Mouse (Mus musculus) lung, embryonic 16.5 days (tissue): ENCODE results near the gene Tbc1d8. TPM values are rescaled to one million over a fixed set of nuclear protein-coding genes. Genes with fewer than 3 reads are reported as not detected.
A peak's percentile ranks its signal among the peaks of the same experiment; 100 is the strongest.

Experiments used
- ATAC-seq: fragments of 200-750 bp; cut with Nextera tagmentation; 2 replicates; pipeline ENCODE4 v1.8.0; 2017; ENCODE audit warnings: low read depth, mild to moderate bottlenecking, moderate library complexity
- H3K27ac ChIP-seq: fragments of 300-500 bp; sonication (generic); 2 replicates; pipeline ENCODE4 v1.5.1; 2014; ENCODE audit warnings: mild to moderate bottlenecking, control low read depth, low read length
- H3K27me3 ChIP-seq: fragments of 300-500 bp; sonication (generic); 2 replicates; pipeline ENCODE4 v1.6.1; 2014; ENCODE audit warnings: low read depth, low read length, mixed read lengths; ENCODE audit not compliant: control insufficient read depth, insufficient read depth
- H3K36me3 ChIP-seq: fragments of 300-500 bp; sonication (generic); 2 replicates; pipeline ENCODE4 v1.6.1; 2014; ENCODE audit warnings: low read length; ENCODE audit not compliant: control insufficient read depth, insufficient read depth
- H3K4me1 ChIP-seq: fragments of 300-500 bp; sonication (generic); replicated peaks from 2 replicates; pipeline ENCODE4 v1.6.1; 2014; ENCODE audit warnings: low read length, mixed read lengths; ENCODE audit not compliant: control insufficient read depth, insufficient read depth
- H3K4me2 ChIP-seq: fragments of 300-500 bp; sonication (generic); 2 replicates; pipeline ENCODE4 v1.6.1; 2014; ENCODE audit warnings: low read depth, low read length, control low read depth
- H3K4me3 ChIP-seq: fragments of 300-500 bp; sonication (generic); 2 replicates; pipeline ENCODE4 v1.5.1; 2014; ENCODE audit warnings: mild to moderate bottlenecking, low read length, control low read depth
- H3K9ac ChIP-seq: fragments of 300-500 bp; sonication (generic); 2 replicates; pipeline ENCODE4 v1.6.1; 2014; ENCODE audit warnings: low read length, control low read depth
- H3K9me3 ChIP-seq: fragments of 300-500 bp; sonication (generic); 2 replicates; pipeline ENCODE4 v1.6.1; 2016; ENCODE audit warnings: low read length; ENCODE audit not compliant: control insufficient read depth
- WGBS: fragments of 180-500 bp; shearing (Covaris S2); extraction: QIAGEN DNeasy Blood & Tissue Kit; methylation state at CpG from one replicate; pipeline ENCODE4 v1.1.7; 2014; 5-methylcytosine and 5-hydroxymethylcytosine counted together
- polyA plus RNA-seq: library from polyadenylated mRNA; unstranded; fragments of >200 nt; fragmentation: Nextera tagmentation; extraction: Ambion mirVana; gene quantifications from 2 replicates; pipeline ENCODE4 v1.2.1, GENCODE M21; 2015

Gene Tbc1d8
- polyA plus RNA-seq, 1 experiment from 2014 or later: 13.3 TPM

GRCm38 (mm10) chr1:39418852-39419251, 59.7 kb downstream of the Tbc1d8 start:
- H3K4me3 ChIP-seq: no peak overlapping the region
- peaks cover 7% of the 10 kb centered on the region for H3K4me1 ChIP-seq
- peaks cover 4% of the 10 kb centered on the region; the same call in 1 of the 2 replicates for H3K9me3 ChIP-seq
- no peaks in the 10 kb centered on the region for H3K27me3 ChIP-seq
- no peak overlapping the region for H3K4me2 ChIP-seq
- no peak for ATAC-seq
- 79% methylated on average over 9 of the region's 9 CpGs for WGBS
- no peak overlapping the region for H3K27ac ChIP-seq
- no peaks in the 10 kb centered on the region for H3K36me3 ChIP-seq
- no peak overlapping the region for H3K9ac ChIP-seq

- Histone ChIP-seq H3K4me3 (no peak overlapping the region), H3K4me2 (0 out of 2 replicates have a peak overlapping the region, but pooled peaks have one; percentile 19), H3K4me1 (peaks cover 7% of the 10 kb centered on the region), H3K36me3 (no peaks in the 10 kb centered on the region), H3K27ac (peak overlapping the region; percentile 78), H3K27me3 (no peaks in the 10 kb centered on the region), H3K9ac (peak overlapping the region; percentile 5; the same call in 1 of the 2 replicates), H3K9me3 (peaks cover 4% of the 10 kb centered on the region; the same call in 1 of the 2 replicates)
- 7% methylated on average over 12 of the region's 12 CpGs for WGBS
- peak; percentile 93 for ATAC-seq
These were observed 60.7 kb downstream of the Tbc1d8 start for GRCm38 (mm10) chr1:39417817-39418216.

DNA sequence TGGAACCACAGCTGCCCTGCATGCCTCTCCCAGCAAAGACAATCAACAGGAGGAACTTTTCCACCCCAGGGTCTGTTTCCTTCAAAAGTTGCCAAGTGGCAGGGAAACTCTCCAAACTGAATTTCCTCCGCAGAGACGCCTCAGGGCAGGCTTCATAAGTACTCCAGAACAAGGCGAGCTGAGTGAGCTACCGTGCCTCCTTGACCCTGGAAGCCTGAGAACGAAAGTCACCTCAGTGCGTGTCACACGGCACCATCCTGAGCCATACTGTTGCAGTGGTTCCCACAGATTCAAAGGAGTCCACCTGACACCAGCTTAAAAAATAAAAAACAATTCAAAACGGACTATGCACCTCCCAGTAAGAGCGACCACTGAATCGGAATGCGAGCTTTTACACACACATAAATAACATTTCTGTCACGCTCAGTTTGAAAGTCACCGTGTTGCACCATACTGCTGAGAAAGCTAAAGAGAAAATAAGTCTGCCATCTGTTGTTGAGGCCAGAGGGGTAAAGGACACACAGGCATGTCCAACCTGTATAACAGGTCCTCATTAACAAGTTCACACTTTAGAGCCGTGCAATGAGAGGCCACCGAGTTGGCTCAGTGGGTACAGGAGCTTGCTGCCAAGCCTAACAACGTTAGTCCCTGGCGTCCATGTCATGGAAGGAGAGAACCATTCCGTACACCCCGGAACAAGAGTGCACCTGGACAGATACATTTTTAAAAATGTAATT, 68.3 kb downstream of the Tbc1d8 start:
- H3K27ac ChIP-seq: peak overlapping the region; percentile 2
- WGBS: 64% methylated on average over 19 of the region's 19 CpGs

DNA sequence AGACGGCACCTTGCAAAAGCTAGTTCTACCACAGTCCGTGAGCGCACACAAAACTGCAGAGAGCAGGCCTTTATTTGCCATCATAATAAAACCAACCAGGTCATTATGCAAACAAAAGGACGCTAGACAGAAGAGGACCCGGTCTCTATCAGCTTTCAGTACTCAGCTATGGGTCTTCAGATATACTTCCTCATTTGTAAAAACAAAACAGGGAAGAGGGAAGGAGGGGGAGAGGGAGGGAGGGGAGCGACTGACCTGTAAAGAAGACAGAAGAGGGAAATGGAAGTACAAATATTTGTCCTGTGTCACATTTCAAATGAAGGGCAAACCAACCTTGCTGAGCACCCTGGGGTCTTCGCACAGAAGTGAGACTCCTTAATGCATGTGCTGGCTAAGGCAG, 69.9 kb downstream of the Tbc1d8 start:
- Histone ChIP-seq H3K4me1 (peaks cover 20% of the 10 kb centered on the region), H3K27ac (peak overlapping the region; percentile 55)
- 37% methylated on average over 7 of the region's 7 CpGs for WGBS

More for the DNA sequence above, 68.3 kb downstream of the Tbc1d8 start:
- no peak overlapping the region for H3K4me3 ChIP-seq
- no peaks in the 10 kb centered on the region for H3K27me3 ChIP-seq
- peaks cover 4% of the 10 kb centered on the region; the same call in 1 of the 2 replicates for H3K9me3 ChIP-seq
- H3K36me3 ChIP-seq: no peaks in the 10 kb centered on the region
- ATAC-seq: peak; percentile 74
- H3K9ac ChIP-seq: no peak overlapping the region
- H3K4me2 ChIP-seq: no peak overlapping the region
- H3K4me1 ChIP-seq: peaks cover 20% of the 10 kb centered on the region

DNA sequence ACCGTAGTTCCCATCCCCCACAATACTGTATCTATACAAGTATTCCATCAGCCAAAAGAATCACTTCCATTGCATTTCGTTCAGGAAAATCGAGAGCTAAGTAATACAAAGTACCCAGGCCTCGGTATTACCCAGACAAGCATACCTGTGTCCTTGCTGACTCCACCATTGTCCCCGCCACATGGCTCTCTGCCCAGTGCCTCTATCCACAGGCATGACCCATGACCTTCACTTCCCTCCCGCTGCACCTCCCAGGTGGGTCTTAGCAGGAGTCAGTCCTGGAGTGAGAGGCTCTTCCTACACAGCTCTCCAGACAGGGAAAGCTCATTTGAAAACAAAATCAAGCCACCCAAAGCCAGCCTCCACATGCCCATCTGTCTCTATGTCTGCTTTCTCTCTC, 70.4 kb downstream of the Tbc1d8 start:
- Histone ChIP-seq H3K27me3 (no peaks in the 10 kb centered on the region), H3K36me3 (no peaks in the 10 kb centered on the region), H3K9ac (no peak overlapping the region), H3K9me3 (no peaks in the 10 kb centered on the region), H3K4me1 (peaks cover 20% of the 10 kb centered on the region), H3K4me2 (no peak overlapping the region), H3K27ac (no peak overlapping the region), H3K4me3 (no peak overlapping the region)
- 80% methylated on average over 6 of the region's 6 CpGs for WGBS
- 0 out of 2 replicates have a peak, but pooled peaks have one; percentile 35 for ATAC-seq

More for the DNA sequence above, 69.9 kb downstream of the Tbc1d8 start:
- H3K4me2 ChIP-seq: no peak overlapping the region
- H3K4me3 ChIP-seq: no peak overlapping the region
- no peak for ATAC-seq
- H3K9ac ChIP-seq: no peak overlapping the region
- no peaks in the 10 kb centered on the region for H3K36me3 ChIP-seq
- H3K27me3 ChIP-seq: no peaks in the 10 kb centered on the region
- no peaks in the 10 kb centered on the region for H3K9me3 ChIP-seq

GRCm38 (mm10) chr1:39407108-39407507, 71.4 kb downstream of the Tbc1d8 start:
- Histone ChIP-seq H3K9me3 (no peaks in the 10 kb centered on the region), H3K27me3 (no peaks in the 10 kb centered on the region), H3K27ac (no peak overlapping the region), H3K4me2 (no peak overlapping the region), H3K4me3 (no peak overlapping the region), H3K4me1 (peaks cover 20% of the 10 kb centered on the region), H3K36me3 (no peaks in the 10 kb centered on the region), H3K9ac (no peak overlapping the region)
- no peak for ATAC-seq
- WGBS: 67% methylated on average over 4 of the region's 4 CpGs

DNA sequence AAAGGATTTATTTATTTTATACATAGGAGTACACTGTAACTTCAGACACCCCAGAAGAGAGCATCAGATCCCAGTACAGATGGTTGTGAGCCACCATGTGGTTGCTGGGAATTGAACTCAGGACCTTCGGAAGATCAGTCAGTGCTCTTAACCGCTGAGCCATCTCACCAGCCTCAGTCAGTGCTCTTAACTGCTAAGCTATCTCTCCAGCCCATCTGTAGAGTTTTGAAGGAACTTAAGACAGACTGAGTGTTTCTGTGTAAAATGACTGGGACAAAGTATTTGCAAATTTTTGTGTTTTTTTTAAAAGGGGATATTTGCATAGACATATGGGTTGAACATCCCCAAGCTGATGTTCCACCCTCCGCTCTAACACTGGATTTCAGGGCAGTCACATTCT, 78.4 kb downstream of the Tbc1d8 start:
- H3K4me3 ChIP-seq: no peak overlapping the region

GRCm38 (mm10) chr1:39399228-39399627, 79.3 kb downstream of the Tbc1d8 start:
- H3K36me3 ChIP-seq: no peaks in the 10 kb centered on the region
- WGBS: 53% methylated on average over 4 of the region's 4 CpGs
- H3K27ac ChIP-seq: no peak overlapping the region
- no peak overlapping the region for H3K4me3 ChIP-seq
- 0 out of 2 replicates have a peak, but pooled peaks have one; percentile 8 for ATAC-seq
- H3K4me1 ChIP-seq: peaks cover 12% of the 10 kb centered on the region
- H3K4me2 ChIP-seq: no peak overlapping the region
- H3K9ac ChIP-seq: no peak overlapping the region
- H3K27me3 ChIP-seq: no peaks in the 10 kb centered on the region
- no peaks in the 10 kb centered on the region for H3K9me3 ChIP-seq

More for the DNA sequence above, 78.4 kb downstream of the Tbc1d8 start:
- no peak overlapping the region for H3K4me2 ChIP-seq
- H3K27ac ChIP-seq: no peak overlapping the region
- H3K4me1 ChIP-seq: peaks cover 9% of the 10 kb centered on the region
- H3K9ac ChIP-seq: no peak overlapping the region
- WGBS: 83% methylated on average over 3 of the region's 3 CpGs
- no peak for ATAC-seq
- no peaks in the 10 kb centered on the region for H3K9me3 ChIP-seq
- H3K27me3 ChIP-seq: no peaks in the 10 kb centered on the region
- no peaks in the 10 kb centered on the region for H3K36me3 ChIP-seq

GRCm38 (mm10) chr1:39398284-39398683, 80.3 kb downstream of the Tbc1d8 start:
- H3K4me2 ChIP-seq: no peak overlapping the region
- H3K9me3 ChIP-seq: no peaks in the 10 kb centered on the region
- ATAC-seq: peak; percentile 31; the same call in 1 of the 2 replicates
- peak overlapping the region; percentile 64 for H3K27ac ChIP-seq
- no peaks in the 10 kb centered on the region for H3K27me3 ChIP-seq
- no peaks in the 10 kb centered on the region for H3K36me3 ChIP-seq
- WGBS: 56% methylated on average over 6 of the region's 6 CpGs
- no peak overlapping the region for H3K4me3 ChIP-seq
- H3K4me1 ChIP-seq: peaks cover 18% of the 10 kb centered on the region
- no peak overlapping the region for H3K9ac ChIP-seq
